22 mouse cellular contexts compared by ENCODE assay signal in the genomic region with DNA sequence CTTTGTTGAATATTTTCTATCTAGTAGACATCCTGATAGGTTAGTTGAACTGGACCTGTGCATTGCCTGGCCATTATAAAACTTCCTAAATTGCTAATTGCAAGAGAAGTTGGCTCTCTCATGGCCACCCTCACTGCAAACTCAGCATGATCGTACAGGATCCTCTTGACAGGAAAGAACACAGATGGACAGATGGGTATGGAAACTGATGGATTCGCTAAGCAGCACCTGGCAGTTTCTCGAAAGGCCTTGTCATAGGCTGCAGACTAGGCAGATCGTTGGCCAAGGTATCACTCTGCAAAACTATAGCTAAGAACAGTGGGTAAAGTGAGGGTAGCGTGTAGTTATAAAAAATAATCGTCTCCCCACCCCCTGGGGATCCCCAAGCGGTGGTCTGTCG. TPM values are rescaled to one million over a fixed set of nuclear protein-coding genes. Genes with fewer than 3 reads are reported as not detected.
"Had no signal": no experiment of that assay in that cellular context is flagged by ENCODE, and none has a peak within 500 bp of the region (broad histone marks: within the 10 kb centered on the region; RNA-seq: fewer than 3 reads in every experiment).

No protein-coding gene starts in this region.

- DNase-seq: gastrocnemius, adult 2 months; gastrocnemius, postnatal 10 days; gastrocnemius, postnatal 25 days; heart, adult 2 months; heart, postnatal 14 days; heart, postnatal 4 days; kidney, adult 18-20 months; kidney, adult 8-10 months; kidney, postnatal 10 days; kidney, postnatal 25 days; kidney, postnatal 4 days; liver; liver, embryonic 13.5 days; liver, postnatal 0 days had no signal

RNA-seq across cellular contexts. Expression of a gene that starts 8.3 kb away (rescaled TPM):
- total RNA-seq: granulocyte monocyte progenitor cell, adult 5-6 weeks had no signal

RNA-seq across cellular contexts. Expression of a gene that starts 22.8 kb away (rescaled TPM):
- total RNA-seq: gastrocnemius, adult 2 months; gastrocnemius, postnatal 10 days; gastrocnemius, postnatal 25 days; gastrocnemius, postnatal 4 days; granulocyte monocyte progenitor cell, adult 5-6 weeks; heart, adult 2 months; heart, postnatal 14 days; heart, postnatal 4 days; layer of hippocampus, adult 2 months; layer of hippocampus, postnatal 10 days; layer of hippocampus, postnatal 25 days; left cerebral cortex, adult 2 months; left cerebral cortex, postnatal 14 days; left cerebral cortex, postnatal 36 days had no signal

RNA-seq across cellular contexts. Expression of a gene that starts 33.0 kb away (rescaled TPM):
- total RNA-seq: gastrocnemius, adult 2 months; gastrocnemius, postnatal 10 days; gastrocnemius, postnatal 25 days; gastrocnemius, postnatal 4 days; granulocyte monocyte progenitor cell, adult 5-6 weeks; heart, adult 2 months; heart, postnatal 14 days; heart, postnatal 4 days; layer of hippocampus, adult 2 months; layer of hippocampus, postnatal 10 days; layer of hippocampus, postnatal 25 days; left cerebral cortex, adult 2 months; left cerebral cortex, postnatal 14 days; left cerebral cortex, postnatal 36 days had no signal
